ENCODE assay signal across 24 mouse cellular contexts in the genomic region with DNA sequence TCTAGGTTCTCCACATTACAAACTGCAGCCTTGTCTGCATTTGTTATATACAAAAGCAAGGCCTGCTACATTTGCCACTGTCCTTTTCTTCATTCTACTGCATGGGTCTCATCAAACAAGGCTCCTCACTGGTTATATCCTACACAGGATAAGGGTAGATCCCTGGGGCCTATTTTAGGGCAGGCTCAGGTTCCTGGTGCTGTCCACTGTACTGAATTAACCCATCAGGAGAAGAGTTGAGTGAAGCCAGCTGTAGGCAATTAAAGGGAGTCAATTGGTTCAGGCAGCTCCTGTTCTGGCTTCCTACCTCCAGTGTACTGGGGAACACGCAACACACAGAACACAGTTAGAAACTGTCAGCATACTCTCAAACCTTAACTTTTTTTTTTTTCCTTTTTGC.
DNase-seq lines count a peak whose midpoint lies in the region; ATAC-seq and TF ChIP-seq lines count a peak whose summit lies in the region.
"Had no signal": no experiment of that assay in that cellular context is flagged by ENCODE, and none has a peak within 500 bp of the region (broad histone marks: within the 10 kb centered on the region; RNA-seq: fewer than 3 reads in every experiment).

No protein-coding gene starts in this region.

- no peaks in the 10 kb centered on the region for H3K4me1 ChIP-seq in lung, embryonic 14.5 days (ENCODE audit: insufficient read depth)
- H3K4me1 ChIP-seq in lung, postnatal 0 days (ENCODE audit: insufficient read depth, low read depth, low read length) = no peaks in the 10 kb centered on the region
- H3K4me1 ChIP-seq: embryonic facial prominence, embryonic 13.5 days; hindbrain, embryonic 15.5 days; limb, embryonic 15.5 days; lung, embryonic 15.5 days; midbrain, embryonic 12.5 days had no signal

- no peak for TF ChIP-seq EP300 in lung, postnatal 0 days (IDR thresholded peaks at IDR 0.05)

- peak; percentile 19 for DNase-seq in lung, embryonic 14.5 days
- DNase-seq in lung, postnatal 0 days (ENCODE audit: low spot score) = no peak
- peak; percentile 26 for DNase-seq in embryo, embryonic 11.5 days (ENCODE audit: low read depth, low spot score)
- peak; percentile 47 for DNase-seq in hindlimb bud, embryonic 11.5 days (ENCODE audit: extremely low spot score, low read depth, low spot score)
- no peak for DNase-seq in layer of hippocampus, postnatal 14 days (ENCODE audit: low spot score in 2 of 2)
- no peak for DNase-seq in layer of hippocampus, adult 2 months (ENCODE audit: low spot score in 2 of 2)
- DNase-seq in frontal cortex, postnatal 10 days (ENCODE audit: low spot score in 2 of 2) = no peak
- DNase-seq: adrenal gland, postnatal 10 days; cerebellum, adult 2 months; cerebellum, postnatal 25 days; gastrocnemius, postnatal 25 days; heart, adult 2 months; kidney, postnatal 10 days; thymus, adult 18-20 months; thymus, postnatal 36 days had no signal

- 59% methylated on average over 1 of the region's 1 CpGs for WGBS in lung, embryonic 14.5 days
- 68% methylated on average over 1 of the region's 1 CpGs for WGBS in lung, postnatal 0 days

- no peak for ATAC-seq in lung, embryonic 14.5 days (ENCODE audit: insufficient read depth)
- ATAC-seq in lung, postnatal 0 days = no peak
- ATAC-seq: forebrain, embryonic 14.5 days; intestine, embryonic 16.5 days had no signal

- no peaks in the 10 kb centered on the region for H3K9me3 ChIP-seq in lung, embryonic 14.5 days (ENCODE audit: low read depth, low read length)
- no peaks in the 10 kb centered on the region for H3K9me3 ChIP-seq in lung, postnatal 0 days (ENCODE audit: low read length)
- H3K9me3 ChIP-seq: embryonic facial prominence, embryonic 13.5 days; hindbrain, embryonic 15.5 days; lung, embryonic 15.5 days; midbrain, embryonic 12.5 days had no signal

- no peak overlapping the region for H3K4me2 ChIP-seq in lung, embryonic 14.5 days
- H3K4me2 ChIP-seq in lung, postnatal 0 days (replicated peaks; ENCODE audit: low read depth, low read length) = no peak overlapping the region
- H3K4me2 ChIP-seq: embryonic facial prominence, embryonic 13.5 days; hindbrain, embryonic 15.5 days; limb, embryonic 15.5 days; lung, embryonic 15.5 days; midbrain, embryonic 12.5 days had no signal

- no peak overlapping the region for H3K4me3 ChIP-seq in lung, embryonic 14.5 days (ENCODE audit: low read depth, low read length)
- no peak overlapping the region for H3K4me3 ChIP-seq in lung, postnatal 0 days (ENCODE audit: low read depth, low read length)
- no peak overlapping the region for H3K4me3 ChIP-seq in layer of hippocampus, adult 2 months
- H3K4me3 ChIP-seq: embryonic facial prominence, embryonic 13.5 days; heart, adult 2 months; hindbrain, embryonic 15.5 days; limb, embryonic 15.5 days; lung, embryonic 15.5 days; midbrain, embryonic 12.5 days had no signal

- no peak for TF ChIP-seq CTCF in lung, embryonic 14.5 days (IDR thresholded peaks at IDR 0.05; ENCODE audit: low read depth)
- TF ChIP-seq CTCF in lung, postnatal 0 days (IDR thresholded peaks at IDR 0.05) = no peak
- TF ChIP-seq CTCF in layer of hippocampus, adult 2 months (conservative IDR thresholded peaks at IDR 0.05) = no peak

- H3K27me3 ChIP-seq in lung, embryonic 14.5 days (ENCODE audit: insufficient read depth, low read length) = no peaks in the 10 kb centered on the region
- no peaks in the 10 kb centered on the region for H3K27me3 ChIP-seq in lung, postnatal 0 days (replicated peaks; ENCODE audit: insufficient read depth, low read length)
- H3K27me3 ChIP-seq: hindbrain, embryonic 15.5 days; lung, embryonic 15.5 days; midbrain, embryonic 12.5 days had no signal

- no peaks in the 10 kb centered on the region for H3K36me3 ChIP-seq in lung, embryonic 14.5 days (ENCODE audit: insufficient read depth)
- H3K36me3 ChIP-seq in lung, postnatal 0 days (ENCODE audit: insufficient read depth, low read length) = no peaks in the 10 kb centered on the region
- H3K36me3 ChIP-seq: embryonic facial prominence, embryonic 13.5 days; hindbrain, embryonic 15.5 days; limb, embryonic 15.5 days; lung, embryonic 15.5 days; midbrain, embryonic 12.5 days had no signal

- no peak overlapping the region for H3K27ac ChIP-seq in lung, embryonic 14.5 days (ENCODE audit: low read depth)
- no peak overlapping the region for H3K27ac ChIP-seq in lung, postnatal 0 days (ENCODE audit: low read length)
- H3K27ac ChIP-seq in layer of hippocampus, adult 2 months = no peak overlapping the region
- H3K27ac ChIP-seq: embryonic facial prominence, embryonic 13.5 days; heart, adult 2 months; hindbrain, embryonic 15.5 days; limb, embryonic 15.5 days; liver, embryonic 14.5 days; lung, embryonic 15.5 days; macrophage; midbrain, embryonic 12.5 days had no signal

- H3K9ac ChIP-seq in lung, embryonic 14.5 days = no peak overlapping the region
- H3K9ac ChIP-seq in lung, postnatal 0 days (replicated peaks; ENCODE audit: low read depth) = no peak overlapping the region
- H3K9ac ChIP-seq: embryonic facial prominence, embryonic 13.5 days; hindbrain, embryonic 15.5 days; limb, embryonic 15.5 days; liver, embryonic 14.5 days; lung, embryonic 15.5 days; midbrain, embryonic 12.5 days had no signal

Comparison
In these comparisons a context has a peak if more than half of its experiments do, and no peak if none do; other contexts are left out.
1. DNase-seq: peak in lung, embryonic 14.5 days (single experiment), embryo, embryonic 11.5 days (single experiment) and hindlimb bud, embryonic 11.5 days (single experiment); none in lung, postnatal 0 days (single experiment), layer of hippocampus, postnatal 14 days (0 of 2), layer of hippocampus, adult 2 months (0 of 2) and frontal cortex, postnatal 10 days (0 of 2).